Comparison of ENCODE assay signal across 24 mouse cellular contexts in genomic region chr14:71660166-71660565, GRCm38 (mm10).
DNase-seq lines count a peak whose midpoint lies in the region; ATAC-seq and TF ChIP-seq lines count a peak whose summit lies in the region.
"Had no signal": no experiment of that assay in that cellular context is flagged by ENCODE, and none has a peak within 500 bp of the region (broad histone marks: within the 10 kb centered on the region; RNA-seq: fewer than 3 reads in every experiment).

No protein-coding gene starts in this region.

- no peak for ATAC-seq in embryonic facial prominence, embryonic 14.5 days (ENCODE audit: low read depth)
- ATAC-seq in intestine, embryonic 16.5 days = 0 out of 2 replicates have a peak, but pooled peaks have one; percentile 36
- no peak for ATAC-seq in intestine, postnatal 0 days
- ATAC-seq: forebrain, embryonic 15.5 days had no signal

- 34% methylated on average over 2 of the region's 2 CpGs for WGBS in embryonic facial prominence, embryonic 14.5 days
- WGBS in embryonic facial prominence, embryonic 10.5 days = 45% methylated on average over 2 of the region's 2 CpGs
- 37% methylated on average over 2 of the region's 2 CpGs for WGBS in intestine, embryonic 16.5 days
- WGBS in intestine, postnatal 0 days = 36% methylated on average over 2 of the region's 2 CpGs

- no peaks in the 10 kb centered on the region for H3K4me1 ChIP-seq in embryonic facial prominence, embryonic 14.5 days (ENCODE audit: control insufficient read depth, insufficient read depth, low read length)
- H3K4me1 ChIP-seq in embryonic facial prominence, embryonic 10.5 days = peaks cover 4% of the 10 kb centered on the region; the same call in 1 of the 2 replicates
- H3K4me1 ChIP-seq in intestine, embryonic 16.5 days (ENCODE audit: control insufficient read depth, insufficient read depth, low read length) = no peaks in the 10 kb centered on the region; the same call in 1 of the 2 replicates
- no peaks in the 10 kb centered on the region for H3K4me1 ChIP-seq in intestine, postnatal 0 days (replicated peaks; ENCODE audit: control insufficient read depth, insufficient read depth, low read length)
- H3K4me1 ChIP-seq: embryonic facial prominence, embryonic 12.5 days; forebrain, embryonic 15.5 days; hindbrain, embryonic 15.5 days; limb, embryonic 13.5 days; liver, embryonic 13.5 days; lung, embryonic 15.5 days; midbrain, embryonic 10.5 days had no signal

- no peak overlapping the region for H3K4me3 ChIP-seq in embryonic facial prominence, embryonic 14.5 days (ENCODE audit: low read depth, low read length)
- H3K4me3 ChIP-seq in embryonic facial prominence, embryonic 10.5 days = no peak overlapping the region
- H3K4me3 ChIP-seq in intestine, embryonic 16.5 days (ENCODE audit: low read length) = no peak overlapping the region
- H3K4me3 ChIP-seq in intestine, postnatal 0 days (ENCODE audit: low read depth, low read length) = no peak overlapping the region
- H3K4me3 ChIP-seq: embryonic facial prominence, embryonic 12.5 days; forebrain, embryonic 15.5 days; heart, embryonic 13.5 days; hindbrain, embryonic 15.5 days; limb, embryonic 13.5 days; liver, embryonic 13.5 days; lung, embryonic 15.5 days; midbrain, embryonic 10.5 days had no signal

- no peak overlapping the region for H3K9ac ChIP-seq in embryonic facial prominence, embryonic 14.5 days (ENCODE audit: low read depth, low read length)
- H3K9ac ChIP-seq in intestine, embryonic 16.5 days (ENCODE audit: low read depth, low read length) = no peak overlapping the region
- no peak overlapping the region for H3K9ac ChIP-seq in intestine, postnatal 0 days (ENCODE audit: low read depth, low read length)
- H3K9ac ChIP-seq: embryonic facial prominence, embryonic 12.5 days; forebrain, embryonic 15.5 days; heart, embryonic 13.5 days; hindbrain, embryonic 15.5 days; limb, embryonic 13.5 days; liver, embryonic 13.5 days; lung, embryonic 15.5 days had no signal

- H3K9me3 ChIP-seq in embryonic facial prominence, embryonic 14.5 days (ENCODE audit: control insufficient read depth, low read length) = no peaks in the 10 kb centered on the region
- no peaks in the 10 kb centered on the region for H3K9me3 ChIP-seq in embryonic facial prominence, embryonic 10.5 days
- H3K9me3 ChIP-seq in intestine, embryonic 16.5 days (ENCODE audit: control insufficient read depth, low read length) = no peaks in the 10 kb centered on the region
- H3K9me3 ChIP-seq in intestine, postnatal 0 days (ENCODE audit: control insufficient read depth) = no peaks in the 10 kb centered on the region
- H3K9me3 ChIP-seq: embryonic facial prominence, embryonic 12.5 days; forebrain, embryonic 15.5 days; heart, embryonic 13.5 days; hindbrain, embryonic 15.5 days; limb, embryonic 13.5 days; liver, embryonic 13.5 days; lung, embryonic 15.5 days; midbrain, embryonic 10.5 days had no signal

- no peaks in the 10 kb centered on the region for H3K36me3 ChIP-seq in embryonic facial prominence, embryonic 14.5 days (ENCODE audit: control insufficient read depth, insufficient read depth, low read length)
- H3K36me3 ChIP-seq in embryonic facial prominence, embryonic 10.5 days (replicated peaks) = no peaks in the 10 kb centered on the region
- H3K36me3 ChIP-seq in intestine, embryonic 16.5 days (ENCODE audit: control insufficient read depth, insufficient read depth, low read length) = no peaks in the 10 kb centered on the region
- H3K36me3 ChIP-seq in intestine, postnatal 0 days (ENCODE audit: control insufficient read depth, insufficient read depth) = no peaks in the 10 kb centered on the region
- H3K36me3 ChIP-seq: embryonic facial prominence, embryonic 12.5 days; forebrain, embryonic 15.5 days; G1E; heart, embryonic 13.5 days; hindbrain, embryonic 15.5 days; limb, embryonic 13.5 days; liver, embryonic 13.5 days; lung, embryonic 15.5 days; midbrain, embryonic 10.5 days had no signal

- DNase-seq in embryonic facial prominence, embryonic 14.5 days (ENCODE audit: low spot score) = peak; percentile 44
- DNase-seq in embryonic facial prominence, embryonic 10.5 days (ENCODE audit: low spot score) = no peak
- DNase-seq in kidney, postnatal 4 days = peak; percentile 7 to 33
- no peak for DNase-seq in kidney, adult 8-10 months
- DNase-seq in adrenal gland, adult 8-10 months = no peak
- DNase-seq in gastrocnemius, postnatal 10 days = no peak
- DNase-seq: cerebellum, adult 18-20 months; cerebellum, postnatal 25 days; gastrocnemius, postnatal 25 days; liver, embryonic 13.5 days; right cerebral cortex, postnatal 14 days; spleen, adult 18-20 months; thymus, adult 18-20 months had no signal

- no peak for TF ChIP-seq CTCF in intestine, postnatal 0 days (IDR thresholded peaks at IDR 0.05; ENCODE audit: low read depth)

- H3K27me3 ChIP-seq in embryonic facial prominence, embryonic 14.5 days (replicated peaks; ENCODE audit: control insufficient read depth, insufficient read depth, low read length) = no peaks in the 10 kb centered on the region
- H3K27me3 ChIP-seq in embryonic facial prominence, embryonic 10.5 days (replicated peaks; ENCODE audit: low read depth, poor library complexity, severe bottlenecking) = no peaks in the 10 kb centered on the region
- no peaks in the 10 kb centered on the region for H3K27me3 ChIP-seq in intestine, embryonic 16.5 days (replicated peaks; ENCODE audit: control insufficient read depth, insufficient read depth, low read length)
- no peaks in the 10 kb centered on the region for H3K27me3 ChIP-seq in intestine, postnatal 0 days (replicated peaks; ENCODE audit: control insufficient read depth, insufficient read depth, low read length)
- H3K27me3 ChIP-seq: embryonic facial prominence, embryonic 12.5 days; forebrain, embryonic 15.5 days; heart, embryonic 13.5 days; hindbrain, embryonic 15.5 days; limb, embryonic 13.5 days; liver, embryonic 13.5 days; lung, embryonic 15.5 days had no signal

- H3K4me2 ChIP-seq in embryonic facial prominence, embryonic 14.5 days (ENCODE audit: low read depth, low read length) = no peak overlapping the region
- H3K4me2 ChIP-seq in intestine, embryonic 16.5 days (ENCODE audit: low read depth, low read length) = no peak overlapping the region
- H3K4me2 ChIP-seq in intestine, postnatal 0 days (replicated peaks; ENCODE audit: low read depth) = no peak overlapping the region
- H3K4me2 ChIP-seq: embryonic facial prominence, embryonic 12.5 days; forebrain, embryonic 15.5 days; heart, embryonic 13.5 days; hindbrain, embryonic 15.5 days; limb, embryonic 13.5 days; liver, embryonic 13.5 days; lung, embryonic 15.5 days had no signal

- no peak overlapping the region for H3K27ac ChIP-seq in embryonic facial prominence, embryonic 14.5 days (replicated peaks; ENCODE audit: low read depth, low read length)
- no peak overlapping the region for H3K27ac ChIP-seq in embryonic facial prominence, embryonic 10.5 days (replicated peaks)
- no peak overlapping the region for H3K27ac ChIP-seq in intestine, embryonic 16.5 days (ENCODE audit: low read length)
- no peak overlapping the region for H3K27ac ChIP-seq in intestine, postnatal 0 days (ENCODE audit: low read depth, low read length)
- H3K27ac ChIP-seq: embryonic facial prominence, embryonic 12.5 days; forebrain, embryonic 15.5 days; heart, embryonic 13.5 days; hindbrain, embryonic 15.5 days; limb, embryonic 13.5 days; liver, embryonic 13.5 days; lung, embryonic 15.5 days; macrophage; midbrain, embryonic 10.5 days had no signal

Comparison
In these comparisons a context has a peak if more than half of its experiments do, and no peak if none do; other contexts are left out.
1. DNase-seq: peak in embryonic facial prominence, embryonic 14.5 days (single experiment) and kidney, postnatal 4 days (2 of 2); none in embryonic facial prominence, embryonic 10.5 days (single experiment), kidney, adult 8-10 months (0 of 2), adrenal gland, adult 8-10 months (single experiment) and gastrocnemius, postnatal 10 days (single experiment).